Mouse (Mus musculus): Measurements from ENCODE around the gene Tspan12. TPM values are rescaled to one million over a fixed set of nuclear protein-coding genes. Genes with fewer than 3 reads are reported as not detected.
"Not testable (repeated sequence)": the region's sequence is repeated elsewhere in the genome, so short reads cannot be mapped to it uniquely, and the experiment has no call there.

The Tspan12 gene
- 100 to 1,000 TPM; 156 to 182 TPM for total RNA-seq (2021)
- long read RNA-seq, experiment 1, partial matches to known transcripts, result 136 of 155 reads
- long read RNA-seq, experiment 1, other reads (novel, unspliced or antisense), result 17 of 155 reads
- long read RNA-seq, experiment 2, partial matches to known transcripts, result 29 of 38 reads
- long read RNA-seq, experiment 2, other reads (novel, unspliced or antisense), result 7 of 38 reads

- peak in 1 of 2 experiments; percentile 48 for DNase-seq
These were observed at the start of gene Tspan12 for GRCm38 (mm10) chr6:21852344-21852785. Tspan12 (minus strand) TSS chr6:21852515.

- DNase-seq, result peak; percentile 40 to 67
These were observed 42.1 kb upstream of the Tspan12 start for GRCm38 (mm10) chr6:21894451-21894850.

- DNase-seq, result no peak
These were observed 36.8 kb upstream of the Tspan12 start for GRCm38 (mm10) chr6:21889101-21889500.

- DNase-seq, result not testable (repeated sequence)
These were observed 35.7 kb upstream of the Tspan12 start for GRCm38 (mm10) chr6:21887971-21888370.

- no peak for DNase-seq
These were observed 27.2 kb upstream of the Tspan12 start for GRCm38 (mm10) chr6:21879496-21879895.

- no peak for DNase-seq
These were observed 15.0 kb upstream of the Tspan12 start for GRCm38 (mm10) chr6:21867310-21867709.

GRCm38 (mm10) chr6:21864179-21864578, 11.9 kb upstream of the Tspan12 start:
- no peak for DNase-seq

- no peak for DNase-seq
These were observed 11.2 kb upstream of the Tspan12 start for GRCm38 (mm10) chr6:21863561-21863960.

- no peak for DNase-seq
These were observed 9.0 kb upstream of the Tspan12 start for GRCm38 (mm10) chr6:21861316-21861715.

GRCm38 (mm10) chr6:21857843-21858242, 5.5 kb upstream of the Tspan12 start:
- no peak for DNase-seq

GRCm38 (mm10) chr6:21855921-21856320, 3.6 kb upstream of the Tspan12 start:
- peak in 1 of 2 experiments; percentile 45 for DNase-seq

GRCm38 (mm10) chr6:21853342-21853741, 1.0 kb upstream of the Tspan12 start:
- DNase-seq, result peak; percentile 43 to 56

GRCm38 (mm10) chr6:21851596-21852343, 545 bp downstream of the Tspan12 start:
- peak; percentile 93 to 95 for DNase-seq

GRCm38 (mm10) chr6:21851346-21851595, 1.0 kb downstream of the Tspan12 start:
- DNase-seq, result no peak

- DNase-seq, result peak; percentile 44 to 61
These were observed 1.6 kb downstream of the Tspan12 start for GRCm38 (mm10) chr6:21850526-21851345.

- no peak for DNase-seq
These were observed 3.5 kb downstream of the Tspan12 start for GRCm38 (mm10) chr6:21848808-21849207.

- peak in 1 of 2 experiments; percentile 29 for DNase-seq
These were observed 12.1 kb downstream of the Tspan12 start for GRCm38 (mm10) chr6:21839976-21840775.

- DNase-seq, result no peak
These were observed 13.0 kb downstream of the Tspan12 start for GRCm38 (mm10) chr6:21839244-21839814.

GRCm38 (mm10) chr6:21833531-21833930, 18.8 kb downstream of the Tspan12 start:
- no peak for DNase-seq

GRCm38 (mm10) chr6:21831871-21832270, 20.4 kb downstream of the Tspan12 start:
- DNase-seq, result peak; percentile 63 to 69

- DNase-seq, result no peak
These were observed 21.4 kb downstream of the Tspan12 start for GRCm38 (mm10) chr6:21830931-21831330.

GRCm38 (mm10) chr6:21829930-21830329, 22.4 kb downstream of the Tspan12 start:
- no peak for DNase-seq

Measured in adrenal gland, postnatal 36 days (tissue).